Mouse (Mus musculus): ENCODE data around the gene Dcp1a. TPM values are rescaled to one million over a fixed set of nuclear protein-coding genes. Genes with fewer than 3 reads are reported as not detected.

The Dcp1a gene
- polyA plus RNA-seq, 1 experiment from 2014 or later: 32.0 TPM

GRCm38 (mm10) chr14:30568016-30568415, 88.7 kb downstream of the Dcp1a start:
- H3K27me3 ChIP-seq (replicated peaks): no peaks in the 10 kb centered on the region
- no peak overlapping the region for H3K4me3 ChIP-seq
- no peak overlapping the region for H3K27ac ChIP-seq
- no peaks in the 10 kb centered on the region for H3K4me1 ChIP-seq
- H3K36me3 ChIP-seq: peaks cover 90% of the 10 kb centered on the region
- WGBS: 89% methylated on average over 9 of the region's 9 CpGs
- no peak overlapping the region for H3K9ac ChIP-seq
- no peak overlapping the region for H3K4me2 ChIP-seq (replicated peaks)
- H3K9me3 ChIP-seq: no peaks in the 10 kb centered on the region
- no peak for ATAC-seq (ENCODE audit: low FRiP score, low read depth)

GRCm38 (mm10) chr14:30570303-30570702, 91.0 kb downstream of the Dcp1a start:
- 89% methylated on average over 9 of the region's 9 CpGs for WGBS
- ATAC-seq (ENCODE audit: low FRiP score, low read depth): no peak
- no peak overlapping the region for H3K4me3 ChIP-seq
- no peaks in the 10 kb centered on the region for H3K27me3 ChIP-seq (replicated peaks)
- H3K9ac ChIP-seq: no peak overlapping the region
- no peaks in the 10 kb centered on the region for H3K4me1 ChIP-seq
- no peak overlapping the region for H3K4me2 ChIP-seq (replicated peaks)
- no peaks in the 10 kb centered on the region for H3K9me3 ChIP-seq
- no peak overlapping the region for H3K27ac ChIP-seq
- H3K36me3 ChIP-seq: peaks cover 86% of the 10 kb centered on the region

- H3K4me1 ChIP-seq: no peaks in the 10 kb centered on the region
- H3K4me3 ChIP-seq: no peak overlapping the region
- 92% methylated on average over 10 of the region's 10 CpGs for WGBS
- H3K9ac ChIP-seq: no peak overlapping the region
- no peak overlapping the region for H3K4me2 ChIP-seq (replicated peaks)
- H3K27me3 ChIP-seq (replicated peaks): no peaks in the 10 kb centered on the region
- no peak for ATAC-seq (ENCODE audit: low FRiP score, low read depth)
- H3K27ac ChIP-seq: no peak overlapping the region
- peaks cover 76% of the 10 kb centered on the region for H3K36me3 ChIP-seq
- no peaks in the 10 kb centered on the region for H3K9me3 ChIP-seq
These were observed 92.9 kb downstream of the Dcp1a start for GRCm38 (mm10) chr14:30572253-30572652.

- H3K36me3 ChIP-seq: peaks cover 68% of the 10 kb centered on the region
- H3K4me1 ChIP-seq: no peaks in the 10 kb centered on the region
- no peak for ATAC-seq (ENCODE audit: low FRiP score, low read depth)
- no peak overlapping the region for H3K4me3 ChIP-seq
- no peak overlapping the region for H3K9ac ChIP-seq
- H3K4me2 ChIP-seq (replicated peaks): no peak overlapping the region
- 77% methylated on average over 8 of the region's 8 CpGs for WGBS
- H3K9me3 ChIP-seq: no peaks in the 10 kb centered on the region
- no peaks in the 10 kb centered on the region for H3K27me3 ChIP-seq (replicated peaks)
- H3K27ac ChIP-seq: no peak overlapping the region
These were observed 93.9 kb downstream of the Dcp1a start for GRCm38 (mm10) chr14:30573235-30573634.

GRCm38 (mm10) chr14:30573983-30574584, 94.7 kb downstream of the Dcp1a start:
- H3K27me3 ChIP-seq (replicated peaks): no peaks in the 10 kb centered on the region
- H3K9ac ChIP-seq: no peak overlapping the region
- H3K9me3 ChIP-seq: no peaks in the 10 kb centered on the region
- H3K4me2 ChIP-seq (replicated peaks): no peak overlapping the region
- no peaks in the 10 kb centered on the region for H3K4me1 ChIP-seq
- H3K36me3 ChIP-seq: peaks cover 59% of the 10 kb centered on the region
- WGBS: 75% methylated on average over 6 of the region's 6 CpGs
- H3K27ac ChIP-seq: no peak overlapping the region
- H3K4me3 ChIP-seq: no peak overlapping the region
- ATAC-seq (ENCODE audit: low FRiP score, low read depth): no peak

GRCm38 (mm10) chr14:30575791-30576190, 96.5 kb downstream of the Dcp1a start:
- Histone ChIP-seq H3K27me3 (replicated peaks) (no peaks in the 10 kb centered on the region), H3K4me1 (no peaks in the 10 kb centered on the region), H3K27ac (no peak overlapping the region), H3K4me2 (replicated peaks) (no peak overlapping the region), H3K9me3 (no peaks in the 10 kb centered on the region), H3K36me3 (peaks cover 44% of the 10 kb centered on the region), H3K4me3 (no peak overlapping the region), H3K9ac (no peak overlapping the region)
- ATAC-seq (ENCODE audit: low FRiP score, low read depth): no peak
- WGBS: 79% methylated on average over 7 of the region's 7 CpGs

- no peak for ATAC-seq (ENCODE audit: low FRiP score, low read depth)
- Histone ChIP-seq H3K9me3 (no peaks in the 10 kb centered on the region), H3K36me3 (peaks cover 39% of the 10 kb centered on the region), H3K27ac (no peak overlapping the region), H3K27me3 (replicated peaks) (no peaks in the 10 kb centered on the region), H3K4me1 (no peaks in the 10 kb centered on the region), H3K4me3 (no peak overlapping the region), H3K9ac (no peak overlapping the region), H3K4me2 (replicated peaks) (no peak overlapping the region)
- WGBS: 84% methylated on average over 5 of the region's 5 CpGs
These were observed 96.9 kb downstream of the Dcp1a start for GRCm38 (mm10) chr14:30576260-30576659.

Small RNAs within 50 kb of the gene (microRNA-seq; reads per million reads assigned to microRNA genes)
- 2.4 reads per million, percentile 4 among the genes with 10 or more reads in this experiment for gene Mir3076

Other genes starting within 250 kb of the Dcp1a start
- gene Cacna1d, start 11.9 kb downstream of the Dcp1a start, polyA plus RNA-seq (2016; fragmentation: Nextera tagmentation; extraction: Ambion mirVana): 3.0 and 4.6 TPM in 2 replicates
- 215 and 218 TPM in 2 replicates for gene Tkt, start 68.8 kb downstream of the Dcp1a start, polyA plus RNA-seq (2016; fragmentation: Nextera tagmentation; extraction: Ambion mirVana)
- 47.4 and 54.3 TPM in 2 replicates for gene Prkcd, start 146.7 kb downstream of the Dcp1a start, polyA plus RNA-seq (2016; fragmentation: Nextera tagmentation; extraction: Ambion mirVana)
- 12.0 and 13.5 TPM in 2 replicates for gene Rft1, start 174.8 kb downstream of the Dcp1a start, polyA plus RNA-seq (2016; fragmentation: Nextera tagmentation; extraction: Ambion mirVana)
- 17.7 and 18.3 TPM in 2 replicates for gene Sfmbt1, start 235.3 kb downstream of the Dcp1a start, polyA plus RNA-seq (2016; fragmentation: Nextera tagmentation; extraction: Ambion mirVana)